Mouse (Mus musculus) cortical plate, adult 2 months (tissue): ENCODE data around the gene Slc34a3.

Experiments used
- CTCF ChIP-seq: fragments of 200-500 bp; IDR thresholded peaks from 2 replicates; pipeline ENCODE4 v1.5.1; 2011; ENCODE audit warnings: mild to moderate bottlenecking, control low read depth, low read length; ENCODE audit not compliant: insufficient read depth; ENCODE audit errors: extremely low read depth
- POLR2A ChIP-seq: fragments of 200-500 bp; IDR thresholded peaks from 2 replicates; pipeline ENCODE4 v1.6.1; 2011; ENCODE audit warnings: mild to moderate bottlenecking, low read length, control low read depth; ENCODE audit not compliant: insufficient read depth; ENCODE audit errors: extremely low read depth

- TF ChIP-seq CTCF: no peak
- peak; percentile 69 for TF ChIP-seq POLR2A
Observed at GRCm38 (mm10) chr2:25255284-25255779, 21.2 kb upstream of the Slc34a3 start, which contains the start of gene Tmem203.
